Mouse (Mus musculus): ENCODE data around the gene Vma21-ps.
"Not testable (repeated sequence)": the region's sequence is repeated elsewhere in the genome, so short reads cannot be mapped to it uniquely, and the experiment has no call there.

GRCm38 (mm10) chr4:52497144-52497543, at the start of gene Vma21-ps:
- not testable (repeated sequence) for TF ChIP-seq EP300 (optimal IDR thresholded peaks at IDR 0.05); CTCF (IDR thresholded peaks at IDR 0.05; ENCODE audit: low read depth)
